Mouse (Mus musculus): Measurements from ENCODE around the gene Ppp2r5c. TPM values are rescaled to one million over a fixed set of nuclear protein-coding genes. Genes with fewer than 3 reads are reported as not detected.

The Ppp2r5c gene
- polyA plus RNA-seq, 1 experiment: 22.8 TPM

GRCm38 (mm10) chr12:110599791-110600190 is 152.9 kb downstream of the Ppp2r5c start:
- WGBS: 82% methylated on average over 4 of the region's 4 CpGs
- DNase-seq (ENCODE audit: low read depth in 1 of 2, low spot score in 2 of 2): no peak
- Histone ChIP-seq H3K4me3 (ENCODE audit: extremely low read depth, insufficient read depth, insufficient read length) (no peak overlapping the region), H3K27ac (ENCODE audit: insufficient read depth, low read length) (no peak overlapping the region), H3K4me1 (ENCODE audit: control insufficient read depth, insufficient read depth, insufficient read length) (peaks cover 3% of the 10 kb centered on the region), H3K27me3 (ENCODE audit: control insufficient read depth, insufficient read depth, low read length) (no peaks in the 10 kb centered on the region), H3K36me3 (ENCODE audit: control insufficient read depth, insufficient read depth, low read length) (no peaks in the 10 kb centered on the region)
- TF ChIP-seq POLR2A (IDR thresholded peaks at IDR 0.05; ENCODE audit: low read depth, low read length) (no peak), CTCF (IDR thresholded peaks at IDR 0.05; ENCODE audit: extremely low read depth, insufficient read depth, insufficient read length, insufficient replicate concordance) (no peak)

GRCm38 (mm10) chr12:110600225-110600991 is 153.5 kb downstream of the Ppp2r5c start:
- no peak for TF ChIP-seq CTCF (IDR thresholded peaks at IDR 0.05; ENCODE audit: extremely low read depth, insufficient read depth, insufficient read length, insufficient replicate concordance)
- TF ChIP-seq POLR2A (IDR thresholded peaks at IDR 0.05; ENCODE audit: low read depth, low read length): no peak
- H3K4me3 ChIP-seq (ENCODE audit: extremely low read depth, insufficient read depth, insufficient read length): no peak overlapping the region
- DNase-seq (ENCODE audit: low read depth in 1 of 2, low spot score in 2 of 2): no peak
- no peaks in the 10 kb centered on the region for H3K27me3 ChIP-seq (ENCODE audit: control insufficient read depth, insufficient read depth, low read length)
- no peaks in the 10 kb centered on the region for H3K36me3 ChIP-seq (ENCODE audit: control insufficient read depth, insufficient read depth, low read length)
- H3K27ac ChIP-seq (ENCODE audit: insufficient read depth, low read length): no peak overlapping the region
- WGBS: 66% methylated on average over 13 of the region's 13 CpGs
- H3K4me1 ChIP-seq (ENCODE audit: control insufficient read depth, insufficient read depth, insufficient read length): peaks cover 3% of the 10 kb centered on the region

GRCm38 (mm10) chr12:110601241-110602218 is 154.6 kb downstream of the Ppp2r5c start, which contains the start of gene Dync1h1:
Dync1h1 (plus strand) TSS chr12:110601452.
- WGBS: under 1% methylated on average over 105 of the region's 105 CpGs
- no peaks in the 10 kb centered on the region for H3K27me3 ChIP-seq (ENCODE audit: control insufficient read depth, insufficient read depth, low read length)
- H3K36me3 ChIP-seq (ENCODE audit: control insufficient read depth, insufficient read depth, low read length): no peaks in the 10 kb centered on the region
- H3K4me1 ChIP-seq (ENCODE audit: control insufficient read depth, insufficient read depth, insufficient read length): peaks cover 3% of the 10 kb centered on the region
- peak; percentile 75 to 93 for DNase-seq (ENCODE audit: low read depth in 1 of 2, low spot score in 2 of 2)
- H3K27ac ChIP-seq (ENCODE audit: insufficient read depth, low read length): peak within 1 kb of the TSS; percentile 95
- peak within 1 kb of the TSS; percentile 93 for H3K4me3 ChIP-seq (ENCODE audit: extremely low read depth, insufficient read depth, insufficient read length)
- TF ChIP-seq CTCF (IDR thresholded peaks at IDR 0.05; ENCODE audit: extremely low read depth, insufficient read depth, insufficient read length, insufficient replicate concordance) (no peak), POLR2A (IDR thresholded peaks at IDR 0.05; ENCODE audit: low read depth, low read length) (peak; percentile 85)

GRCm38 (mm10) chr12:110606161-110606560 is 159.2 kb downstream of the Ppp2r5c start:
- Histone ChIP-seq H3K36me3 (ENCODE audit: control insufficient read depth, insufficient read depth, low read length) (no peaks in the 10 kb centered on the region), H3K27me3 (ENCODE audit: control insufficient read depth, insufficient read depth, low read length) (no peaks in the 10 kb centered on the region), H3K4me1 (ENCODE audit: control insufficient read depth, insufficient read depth, insufficient read length) (peaks cover 3% of the 10 kb centered on the region), H3K4me3 (ENCODE audit: extremely low read depth, insufficient read depth, insufficient read length) (no peak overlapping the region), H3K27ac (ENCODE audit: insufficient read depth, low read length) (no peak overlapping the region)
- WGBS: 37% methylated on average over 3 of the region's 3 CpGs
- TF ChIP-seq POLR2A (IDR thresholded peaks at IDR 0.05; ENCODE audit: low read depth, low read length) (no peak), CTCF (IDR thresholded peaks at IDR 0.05; ENCODE audit: extremely low read depth, insufficient read depth, insufficient read length, insufficient replicate concordance) (no peak)
- peak in 1 of 2 experiments; percentile 20 for DNase-seq (ENCODE audit: low read depth in 1 of 2, low spot score in 2 of 2)

- H3K27me3 ChIP-seq (ENCODE audit: control insufficient read depth, insufficient read depth, low read length): no peaks in the 10 kb centered on the region
- WGBS: 85% methylated on average over 2 of the region's 2 CpGs
- no peak overlapping the region for H3K4me3 ChIP-seq (ENCODE audit: extremely low read depth, insufficient read depth, insufficient read length)
- DNase-seq (ENCODE audit: low read depth in 1 of 2, low spot score in 2 of 2): no peak
- H3K36me3 ChIP-seq (ENCODE audit: control insufficient read depth, insufficient read depth, low read length): no peaks in the 10 kb centered on the region
- TF ChIP-seq POLR2A (IDR thresholded peaks at IDR 0.05; ENCODE audit: low read depth, low read length) (no peak), CTCF (IDR thresholded peaks at IDR 0.05; ENCODE audit: extremely low read depth, insufficient read depth, insufficient read length, insufficient replicate concordance) (no peak)
- H3K4me1 ChIP-seq (ENCODE audit: control insufficient read depth, insufficient read depth, insufficient read length): peaks cover 3% of the 10 kb centered on the region; the same call in 1 of the 2 replicates
- H3K27ac ChIP-seq (ENCODE audit: insufficient read depth, low read length): no peak overlapping the region
Measured at GRCm38 (mm10) chr12:110606676-110607075, 159.8 kb downstream of the Ppp2r5c start.

- H3K27ac ChIP-seq (ENCODE audit: insufficient read depth, low read length): no peak overlapping the region
- no peaks in the 10 kb centered on the region for H3K4me1 ChIP-seq (ENCODE audit: control insufficient read depth, insufficient read depth, insufficient read length)
- no peaks in the 10 kb centered on the region for H3K27me3 ChIP-seq (ENCODE audit: control insufficient read depth, insufficient read depth, low read length)
- WGBS: 71% methylated on average over 11 of the region's 11 CpGs
- peak; percentile 6; the same call in 1 of the 2 replicates for TF ChIP-seq CTCF (IDR thresholded peaks at IDR 0.05; ENCODE audit: extremely low read depth, insufficient read depth, insufficient read length, insufficient replicate concordance)
- no peak for TF ChIP-seq POLR2A (IDR thresholded peaks at IDR 0.05; ENCODE audit: low read depth, low read length)
- no peak overlapping the region for H3K4me3 ChIP-seq (ENCODE audit: extremely low read depth, insufficient read depth, insufficient read length)
- peaks cover 3% of the 10 kb centered on the region for H3K36me3 ChIP-seq (ENCODE audit: control insufficient read depth, insufficient read depth, low read length)
- DNase-seq (ENCODE audit: low read depth in 1 of 2, low spot score in 2 of 2): no peak
Measured at GRCm38 (mm10) chr12:110608460-110609152, 161.7 kb downstream of the Ppp2r5c start.

All from spleen, adult 2 months (tissue).